Mouse (Mus musculus) urinary bladder, adult 2 months (tissue): ENCODE data around the gene Ppef2. TPM values are rescaled to one million over a fixed set of nuclear protein-coding genes. Genes with fewer than 3 reads are reported as not detected.
"Not testable (repeated sequence)": the region's sequence is repeated elsewhere in the genome, so short reads cannot be mapped to it uniquely, and the experiment has no call there.

Source experiments
- DNase-seq: peaks from one replicate; pipeline ENCODE4 v3.0.0; 2022; ENCODE audit warnings: low spot score
- polyA plus RNA-seq: library from polyadenylated mRNA; depleted of rRNA; stranded (reverse); fragments of >200 nt; gene quantifications from 2 replicates; pipeline ENCODE4 v1.2.3, GENCODE M21; 2012; rRNA removed

Ppef2 gene
- polyA plus RNA-seq, 1 experiment, result 0.63 TPM

GRCm38 (mm10) chr5:92196895-92197811 lies 58.9 kb downstream of the Ppef2 start:
- no peak for DNase-seq

GRCm38 (mm10) chr5:92195716-92196115 lies 60.4 kb downstream of the Ppef2 start:
- not testable (repeated sequence) for DNase-seq

GRCm38 (mm10) chr5:92188881-92189483 lies 67.1 kb downstream of the Ppef2 start:
- no peak for DNase-seq

- no peak for DNase-seq
These were observed 72.8 kb downstream of the Ppef2 start for GRCm38 (mm10) chr5:92183071-92183830.

Other genes starting within 250 kb of the Ppef2 start
- 4.0 and 5.7 TPM in 2 replicates for gene Cdkl2, start 212.4 kb downstream of the Ppef2 start, polyA plus RNA-seq
- gene G3bp2, start 172.6 kb downstream of the Ppef2 start, polyA plus RNA-seq, result 68.4 and 76.6 TPM in 2 replicates
- gene Uso1, start 118.3 kb downstream of the Ppef2 start, polyA plus RNA-seq, result 49.4 and 53.4 TPM in 2 replicates
- not detected in 2 replicates for gene U90926, start 40.9 kb downstream of the Ppef2 start, polyA plus RNA-seq
- gene Naaa, start 21.9 kb upstream of the Ppef2 start, polyA plus RNA-seq, result 34.3 and 37.5 TPM in 2 replicates
- gene Sdad1, start 54.2 kb upstream of the Ppef2 start, polyA plus RNA-seq, result 12.3 and 13.6 TPM in 2 replicates
- gene Cxcl9, start 71.8 kb upstream of the Ppef2 start, polyA plus RNA-seq, result 7.3 and 8.8 TPM in 2 replicates
- gene Art3, start 75.5 kb upstream of the Ppef2 start, polyA plus RNA-seq, result 839 and 925 TPM in 2 replicates
- gene Cxcl10, start 92.6 kb upstream of the Ppef2 start, polyA plus RNA-seq, result 7.0 and 14.7 TPM in 2 replicates
- gene Nup54, start 178.9 kb upstream of the Ppef2 start, polyA plus RNA-seq, result 21.1 and 25.9 TPM in 2 replicates